Mouse (Mus musculus) stomach, embryonic 15.5 days (tissue): ENCODE data around the gene Gas1. TPM values are rescaled to one million over a fixed set of nuclear protein-coding genes. Genes with fewer than 3 reads are reported as not detected.
A peak's percentile ranks its signal among the peaks of the same experiment; 100 is the strongest.

Experiments
- ATAC-seq: fragments of 200-750 bp; cut with Nextera tagmentation; 2 replicates; pipeline ENCODE4 v1.8.0; 2017; ENCODE audit warnings: low read depth, moderate number of reproducible peaks, moderate TSS enrichment; ENCODE audit not compliant: insufficient read depth, low FRiP score
- H3K27ac ChIP-seq: fragments of 300-500 bp; sonication (generic); 2 replicates; pipeline ENCODE4 v1.5.1; 2015; ENCODE audit warnings: mild to moderate bottlenecking, inconsistent platforms
- H3K27me3 ChIP-seq: fragments of 300-500 bp; sonication (generic); replicated peaks from 2 replicates; pipeline ENCODE4 v1.6.1; 2015; ENCODE audit warnings: inconsistent platforms
- H3K36me3 ChIP-seq: fragments of 300-500 bp; sonication (generic); 2 replicates; pipeline ENCODE4 v1.6.1; 2015; ENCODE audit warnings: inconsistent platforms
- H3K4me1 ChIP-seq: fragments of 300-500 bp; sonication (generic); 2 replicates; pipeline ENCODE4 v1.6.1; 2015; ENCODE audit warnings: inconsistent platforms
- H3K4me2 ChIP-seq: fragments of 300-500 bp; sonication (generic); 2 replicates; pipeline ENCODE4 v1.6.1; 2015; ENCODE audit warnings: mild to moderate bottlenecking, inconsistent platforms
- H3K4me3 ChIP-seq: fragments of 300-500 bp; sonication (generic); replicated peaks from 2 replicates; pipeline ENCODE4 v1.5.1; 2015; ENCODE audit warnings: inconsistent platforms
- H3K9ac ChIP-seq: fragments of 300-500 bp; sonication (generic); 2 replicates; pipeline ENCODE4 v1.6.1; 2015; ENCODE audit warnings: inconsistent platforms
- H3K9me3 ChIP-seq: fragments of 300-500 bp; sonication (generic); 2 replicates; pipeline ENCODE4 v1.6.1; 2016; ENCODE audit warnings: inconsistent platforms
- WGBS: fragments of 180-500 bp; shearing (Covaris S2); methylation state at CpG from one replicate; pipeline ENCODE4 v1.1.7; 2015; 5-methylcytosine and 5-hydroxymethylcytosine counted together
- polyA plus RNA-seq: library from polyadenylated mRNA; unstranded; fragments of >200 nt; fragmentation: Nextera tagmentation; extraction: Ambion mirVana; gene quantifications from 2 replicates; pipeline ENCODE4 v1.2.1, GENCODE M21; 2015

Gene Gas1
- polyA plus RNA-seq = 98.6 and 104 TPM in 2 replicates

- 0 out of 2 replicates have a peak, but pooled peaks cover 3% of the 10 kb centered on the region for H3K27me3 ChIP-seq
- ATAC-seq = peak; percentile 91
- H3K4me3 ChIP-seq = peak within 1 kb of the TSS; percentile 69
- H3K9me3 ChIP-seq = no peaks in the 10 kb centered on the region
- under 1% methylated on average over 58 of the region's 59 CpGs for WGBS
- H3K27ac ChIP-seq = peak within 1 kb of the TSS; percentile 98
- H3K4me1 ChIP-seq = peaks cover 18% of the 10 kb centered on the region
- H3K36me3 ChIP-seq = no peaks in the 10 kb centered on the region
- H3K9ac ChIP-seq = peak within 1 kb of the TSS; percentile 87
- H3K4me2 ChIP-seq = peak within 1 kb of the TSS; percentile 93
Observed at GRCm38 (mm10) chr13:60177106-60177796, at the start of gene Gas1. Gas1 (minus strand) TSS chr13:60177365.

GRCm38 (mm10) chr13:60226251-60226836 is 49.2 kb upstream of the Gas1 start:
- Histone ChIP-seq H3K4me1 (peaks cover 16% of the 10 kb centered on the region), H3K27ac (peak overlapping the region; percentile 93), H3K27me3 (no peaks in the 10 kb centered on the region), H3K9ac (no peak overlapping the region), H3K36me3 (no peaks in the 10 kb centered on the region), H3K4me3 (no peak overlapping the region), H3K4me2 (peak overlapping the region; percentile 33; the same call in 1 of the 2 replicates), H3K9me3 (no peaks in the 10 kb centered on the region)
- WGBS = 6% methylated on average over 9 of the region's 9 CpGs
- ATAC-seq = peak; percentile 76; the same call in 1 of the 2 replicates

GRCm38 (mm10) chr13:60225736-60226135 is 48.6 kb upstream of the Gas1 start:
- H3K4me2 ChIP-seq = peak overlapping the region; percentile 33; the same call in 1 of the 2 replicates
- H3K9ac ChIP-seq = no peak overlapping the region
- WGBS = 16% methylated on average over 1 of the region's 1 CpGs
- H3K27ac ChIP-seq = peak overlapping the region; percentile 93
- H3K27me3 ChIP-seq = no peaks in the 10 kb centered on the region
- H3K36me3 ChIP-seq = no peaks in the 10 kb centered on the region
- peaks cover 15% of the 10 kb centered on the region for H3K4me1 ChIP-seq
- ATAC-seq = no peak
- no peak overlapping the region for H3K4me3 ChIP-seq
- no peaks in the 10 kb centered on the region for H3K9me3 ChIP-seq

- no peaks in the 10 kb centered on the region for H3K9me3 ChIP-seq
- WGBS = 67% methylated on average over 5 of the region's 5 CpGs
- H3K36me3 ChIP-seq = no peaks in the 10 kb centered on the region
- H3K4me3 ChIP-seq = no peak overlapping the region
- H3K4me1 ChIP-seq = peaks cover 15% of the 10 kb centered on the region
- peak overlapping the region; percentile 93 for H3K27ac ChIP-seq
- no peak overlapping the region for H3K4me2 ChIP-seq
- H3K27me3 ChIP-seq = no peaks in the 10 kb centered on the region
- no peak overlapping the region for H3K9ac ChIP-seq
- no peak for ATAC-seq
Observed at GRCm38 (mm10) chr13:60225276-60225675, 48.1 kb upstream of the Gas1 start.

GRCm38 (mm10) chr13:60223797-60224196 is 46.6 kb upstream of the Gas1 start:
- peaks cover 15% of the 10 kb centered on the region for H3K4me1 ChIP-seq
- H3K9ac ChIP-seq = no peak overlapping the region
- H3K4me3 ChIP-seq = no peak overlapping the region
- H3K4me2 ChIP-seq = no peak overlapping the region
- no peaks in the 10 kb centered on the region for H3K36me3 ChIP-seq
- ATAC-seq = no peak
- no peak overlapping the region for H3K27ac ChIP-seq
- H3K27me3 ChIP-seq = no peaks in the 10 kb centered on the region
- 62% methylated on average over 2 of the region's 2 CpGs for WGBS
- H3K9me3 ChIP-seq = no peaks in the 10 kb centered on the region

- no peak for ATAC-seq
- Histone ChIP-seq H3K27ac (peak overlapping the region; percentile 41), H3K4me1 (peaks cover 15% of the 10 kb centered on the region), H3K4me2 (no peak overlapping the region), H3K4me3 (no peak overlapping the region), H3K9ac (no peak overlapping the region), H3K27me3 (no peaks in the 10 kb centered on the region), H3K9me3 (no peaks in the 10 kb centered on the region), H3K36me3 (no peaks in the 10 kb centered on the region)
- WGBS = 53% methylated on average over 11 of the region's 11 CpGs
Observed at GRCm38 (mm10) chr13:60222336-60222735, 45.2 kb upstream of the Gas1 start.

- Histone ChIP-seq H3K27me3 (no peaks in the 10 kb centered on the region), H3K36me3 (no peaks in the 10 kb centered on the region), H3K27ac (no peak overlapping the region), H3K9ac (no peak overlapping the region), H3K4me2 (no peak overlapping the region), H3K9me3 (no peaks in the 10 kb centered on the region), H3K4me3 (no peak overlapping the region), H3K4me1 (no peaks in the 10 kb centered on the region)
- no peak for ATAC-seq
- WGBS = 59% methylated on average over 7 of the region's 7 CpGs
Observed at GRCm38 (mm10) chr13:60213896-60214295, 36.7 kb upstream of the Gas1 start.

- Histone ChIP-seq H3K36me3 (no peaks in the 10 kb centered on the region), H3K27me3 (no peaks in the 10 kb centered on the region), H3K4me1 (no peaks in the 10 kb centered on the region), H3K9me3 (no peaks in the 10 kb centered on the region), H3K4me3 (no peak overlapping the region), H3K4me2 (no peak overlapping the region), H3K9ac (no peak overlapping the region), H3K27ac (no peak overlapping the region)
- 85% methylated on average over 6 of the region's 6 CpGs for WGBS
- ATAC-seq = no peak
Observed at GRCm38 (mm10) chr13:60207135-60207601, 30.0 kb upstream of the Gas1 start.

- no peaks in the 10 kb centered on the region for H3K9me3 ChIP-seq
- H3K4me3 ChIP-seq = no peak overlapping the region
- H3K4me2 ChIP-seq = no peak overlapping the region
- no peaks in the 10 kb centered on the region for H3K4me1 ChIP-seq
- no peaks in the 10 kb centered on the region for H3K27me3 ChIP-seq
- H3K36me3 ChIP-seq = no peaks in the 10 kb centered on the region
- WGBS = 90% methylated on average over 6 of the region's 6 CpGs
- no peak overlapping the region for H3K27ac ChIP-seq
- no peak overlapping the region for H3K9ac ChIP-seq
- no peak for ATAC-seq
Observed at GRCm38 (mm10) chr13:60204746-60205145, 27.6 kb upstream of the Gas1 start.

- Histone ChIP-seq H3K36me3 (no peaks in the 10 kb centered on the region), H3K27me3 (no peaks in the 10 kb centered on the region), H3K9me3 (no peaks in the 10 kb centered on the region), H3K4me3 (no peak overlapping the region), H3K4me1 (no peaks in the 10 kb centered on the region), H3K9ac (no peak overlapping the region), H3K4me2 (no peak overlapping the region), H3K27ac (no peak overlapping the region)
- 19% methylated on average over 6 of the region's 6 CpGs for WGBS
- ATAC-seq = no peak
Observed at GRCm38 (mm10) chr13:60193273-60193672, 16.1 kb upstream of the Gas1 start.

- Histone ChIP-seq H3K9me3 (no peaks in the 10 kb centered on the region), H3K4me1 (no peaks in the 10 kb centered on the region), H3K9ac (no peak overlapping the region), H3K27ac (no peak overlapping the region), H3K27me3 (no peaks in the 10 kb centered on the region), H3K4me2 (no peak overlapping the region), H3K36me3 (no peaks in the 10 kb centered on the region), H3K4me3 (no peak overlapping the region)
- ATAC-seq = no peak
- 58% methylated on average over 10 of the region's 10 CpGs for WGBS
Observed at GRCm38 (mm10) chr13:60189923-60190322, 12.8 kb upstream of the Gas1 start.

GRCm38 (mm10) chr13:60188952-60189351 is 11.8 kb upstream of the Gas1 start:
- 78% methylated on average over 8 of the region's 8 CpGs for WGBS
- Histone ChIP-seq H3K4me2 (no peak overlapping the region), H3K9me3 (no peaks in the 10 kb centered on the region), H3K36me3 (no peaks in the 10 kb centered on the region), H3K4me3 (no peak overlapping the region), H3K27me3 (no peaks in the 10 kb centered on the region), H3K4me1 (no peaks in the 10 kb centered on the region), H3K27ac (no peak overlapping the region), H3K9ac (no peak overlapping the region)
- no peak for ATAC-seq
